Mouse (Mus musculus): ENCODE data around the gene Tor3a. TPM values are rescaled to one million over a fixed set of nuclear protein-coding genes. Genes with fewer than 3 reads are reported as not detected.
"Not testable (repeated sequence)": the region's sequence is repeated elsewhere in the genome, so short reads cannot be mapped to it uniquely, and the experiment has no call there.

Gene Tor3a
- polyA plus RNA-seq, 1 experiment, result 3.0 TPM

DNA sequence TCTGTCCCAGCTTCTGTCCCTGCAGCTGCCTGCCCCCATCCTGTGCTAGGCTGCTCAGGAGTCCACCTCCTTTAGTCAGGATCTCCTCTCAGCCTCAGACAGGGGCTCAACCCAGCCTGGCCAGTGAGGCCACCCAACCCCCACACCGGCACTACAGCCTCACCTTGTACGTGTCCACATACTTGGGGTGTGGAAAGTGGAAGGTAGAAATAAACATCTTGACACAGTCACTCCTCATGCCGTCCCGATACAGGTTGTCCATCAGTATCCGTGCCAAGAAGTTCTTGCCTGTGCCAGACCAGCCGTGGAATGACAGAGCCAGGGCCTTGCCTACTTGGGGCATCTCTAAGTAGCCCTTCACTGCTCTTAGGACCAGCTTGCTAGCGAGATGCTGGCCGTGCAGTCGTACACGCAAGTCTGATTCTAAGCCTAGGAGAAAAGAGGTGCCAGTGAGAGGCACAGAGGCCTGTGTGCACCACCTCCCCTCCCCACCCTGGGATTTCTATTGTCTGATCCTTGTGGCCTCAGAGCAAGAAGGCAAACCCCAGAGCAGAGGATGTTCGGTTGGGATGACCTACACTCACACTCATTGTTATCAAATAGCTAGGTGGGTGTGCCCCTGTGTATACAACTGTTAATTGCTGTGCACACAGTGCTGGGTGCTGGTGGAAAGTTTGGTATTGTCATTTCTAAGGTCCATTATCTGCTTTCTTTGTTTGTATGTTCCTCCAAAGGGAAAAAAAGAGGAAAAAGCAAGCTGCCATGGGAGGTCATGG is 4.8 kb downstream of the Tor3a start:
- TF ChIP-seq POLR2A (IDR thresholded peaks at IDR 0.05; ENCODE audit: borderline replicate concordance, extremely low read depth, insufficient read depth, insufficient read length, poor library complexity, severe bottlenecking) (no peak), CTCF (IDR thresholded peaks at IDR 0.05; ENCODE audit: borderline replicate concordance, extremely low read depth, insufficient read depth, insufficient read length) (no peak)
- no peak for DNase-seq (ENCODE audit: low read depth)

DNA sequence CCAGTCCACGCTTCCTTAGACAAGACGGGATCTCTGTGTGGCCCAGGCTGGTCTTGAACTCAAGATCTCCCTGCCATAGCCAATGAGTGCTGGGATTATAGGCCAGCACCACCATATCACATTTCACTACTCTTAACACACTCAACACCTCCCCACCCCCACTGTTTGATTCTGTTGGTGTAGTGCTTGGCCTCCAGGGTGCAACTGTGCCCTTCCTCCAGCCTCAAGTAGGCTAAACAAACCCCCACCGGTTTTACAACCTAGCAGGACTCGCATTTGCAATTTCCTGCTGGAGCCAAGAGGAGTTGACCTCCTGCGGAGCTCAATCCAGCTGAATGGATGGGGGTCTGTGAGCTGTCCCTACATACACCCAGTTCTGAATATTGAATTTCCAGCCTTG is 5.6 kb downstream of the Tor3a start:
- DNase-seq (ENCODE audit: low read depth), result no peak
- TF ChIP-seq CTCF (IDR thresholded peaks at IDR 0.05; ENCODE audit: borderline replicate concordance, extremely low read depth, insufficient read depth, insufficient read length) (no peak), POLR2A (IDR thresholded peaks at IDR 0.05; ENCODE audit: borderline replicate concordance, extremely low read depth, insufficient read depth, insufficient read length, poor library complexity, severe bottlenecking) (no peak)

DNA sequence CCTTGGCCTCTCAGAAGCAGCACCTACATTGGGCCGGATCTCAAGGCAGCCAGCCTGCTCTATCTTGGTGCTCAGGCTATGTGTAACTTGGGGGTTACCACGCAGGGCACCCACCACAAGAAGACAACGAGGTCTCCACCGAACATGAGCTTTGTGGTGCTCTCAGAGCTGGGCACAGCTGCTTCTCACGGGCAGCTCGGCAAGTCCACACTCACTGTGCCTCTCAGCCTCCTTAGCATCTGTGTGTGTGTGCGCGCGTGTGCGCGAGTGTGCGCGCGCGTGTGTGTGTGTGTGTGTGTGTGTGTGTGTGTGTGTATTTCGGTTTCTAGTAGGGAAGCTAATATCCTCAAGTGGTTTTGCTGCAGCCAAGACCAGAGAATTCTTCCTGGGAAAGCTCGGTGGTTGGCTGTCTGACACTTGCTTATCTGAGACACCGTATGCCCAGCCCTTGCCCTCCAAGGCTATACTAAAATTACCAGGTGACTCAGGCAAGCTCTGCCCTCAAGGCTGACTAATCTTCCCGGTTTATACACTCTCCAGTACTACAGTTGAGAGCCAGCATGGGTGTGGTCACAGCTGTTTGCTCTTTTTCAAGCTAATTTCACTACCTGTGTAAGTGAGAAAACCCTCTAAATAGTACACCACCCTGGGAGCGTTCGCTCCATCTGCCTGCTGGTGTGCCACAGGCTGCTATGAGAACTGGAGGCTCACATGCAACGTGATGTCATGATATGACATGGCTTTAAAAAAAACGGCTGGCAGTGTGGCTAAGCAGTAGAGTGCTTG is 6.8 kb downstream of the Tor3a start:
- no peak for TF ChIP-seq POLR2A (IDR thresholded peaks at IDR 0.05; ENCODE audit: borderline replicate concordance, extremely low read depth, insufficient read depth, insufficient read length, poor library complexity, severe bottlenecking)
- no peak for TF ChIP-seq CTCF (IDR thresholded peaks at IDR 0.05; ENCODE audit: borderline replicate concordance, extremely low read depth, insufficient read depth, insufficient read length)
- DNase-seq (ENCODE audit: low read depth), result no peak

DNA sequence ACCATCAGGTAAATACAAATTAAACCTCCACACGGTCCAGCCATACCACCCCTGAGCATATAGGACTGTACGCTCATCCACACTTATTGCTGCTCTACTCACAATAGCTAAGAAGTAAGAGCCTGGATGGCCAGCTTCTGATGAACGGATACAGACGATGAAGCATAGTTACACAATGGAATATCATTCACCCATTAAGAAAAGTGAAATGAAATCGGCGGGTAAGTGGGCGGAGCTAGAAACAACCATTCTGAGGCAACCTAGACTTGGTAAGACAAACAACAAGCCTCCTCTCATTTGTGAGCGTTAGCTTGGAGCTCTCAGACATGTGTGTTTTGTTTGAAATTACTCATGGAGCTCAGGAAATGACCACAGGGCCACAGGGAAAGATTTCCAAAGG is 8.4 kb downstream of the Tor3a start:
- DNase-seq (ENCODE audit: low read depth), result no peak
- TF ChIP-seq POLR2A (IDR thresholded peaks at IDR 0.05; ENCODE audit: borderline replicate concordance, extremely low read depth, insufficient read depth, insufficient read length, poor library complexity, severe bottlenecking), result no peak
- TF ChIP-seq CTCF (IDR thresholded peaks at IDR 0.05; ENCODE audit: borderline replicate concordance, extremely low read depth, insufficient read depth, insufficient read length), result no peak

DNA sequence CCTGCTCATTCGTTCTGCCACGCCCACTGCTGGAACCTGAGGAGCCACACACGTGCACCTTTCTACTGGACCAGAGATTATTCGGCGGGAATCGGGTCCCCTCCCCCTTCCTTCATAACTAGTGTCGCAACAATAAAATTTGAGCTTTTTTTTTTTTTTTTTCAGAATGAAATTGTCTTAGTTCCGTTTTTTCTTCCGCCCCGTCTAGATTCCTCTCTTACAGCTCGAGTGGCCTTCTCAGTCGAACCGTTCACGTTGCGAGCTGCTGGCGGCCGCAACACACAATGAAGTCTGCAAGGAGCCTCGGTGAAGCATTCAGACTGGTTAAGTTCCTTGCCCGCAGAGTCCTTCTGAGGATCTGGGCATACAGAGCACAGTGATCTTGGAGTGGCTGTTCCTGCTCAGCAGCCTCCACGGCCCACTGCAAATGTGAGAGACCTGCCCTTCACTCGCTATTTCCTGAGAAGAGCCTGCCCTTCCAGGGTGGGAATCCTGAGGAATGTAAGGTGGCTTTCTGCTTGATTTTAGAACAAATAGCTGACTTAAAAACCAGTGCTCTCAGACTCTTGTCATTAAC is 13.4 kb downstream of the Tor3a start:
- DNase-seq (ENCODE audit: low read depth), result not testable (repeated sequence)

DNA sequence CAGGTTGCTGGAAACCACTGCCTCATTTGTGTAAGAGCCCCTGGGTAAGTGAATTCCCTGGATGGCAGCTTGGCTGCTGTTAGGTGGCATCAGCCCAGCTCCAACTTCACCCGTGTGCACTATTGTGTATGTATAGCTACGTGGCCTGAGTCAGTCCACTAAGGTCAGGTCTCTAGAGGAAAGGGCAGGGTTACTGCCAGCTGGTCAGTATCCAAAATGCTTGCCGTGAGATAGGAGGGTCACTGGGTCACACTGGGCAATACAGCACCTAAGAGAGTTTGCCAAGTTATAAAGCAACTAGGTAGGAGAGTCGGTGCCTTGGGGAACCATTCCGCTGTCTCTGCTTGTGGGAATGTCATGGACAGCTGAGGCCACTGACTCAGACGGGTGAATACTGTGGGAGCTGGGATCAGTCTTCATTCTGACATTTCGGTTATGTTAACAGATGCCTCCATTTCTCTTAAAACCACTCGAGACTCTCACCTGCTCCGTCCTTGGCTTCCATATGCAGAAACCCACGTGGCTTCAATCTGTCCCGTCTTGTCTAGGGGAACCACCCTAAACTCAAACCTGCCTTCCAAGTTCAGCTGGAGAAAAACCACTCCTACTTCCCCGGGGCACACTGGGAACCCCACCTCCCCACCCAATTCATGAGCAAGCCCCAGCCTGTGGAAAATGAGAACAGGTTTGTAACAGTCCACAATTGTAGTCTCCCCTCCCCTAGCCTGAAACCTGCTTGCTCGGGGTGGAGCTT is 14.1 kb downstream of the Tor3a start:
- TF ChIP-seq CTCF (IDR thresholded peaks at IDR 0.05; ENCODE audit: borderline replicate concordance, extremely low read depth, insufficient read depth, insufficient read length) (no peak), POLR2A (IDR thresholded peaks at IDR 0.05; ENCODE audit: borderline replicate concordance, extremely low read depth, insufficient read depth, insufficient read length, poor library complexity, severe bottlenecking) (no peak)
- DNase-seq (ENCODE audit: low read depth), result no peak

DNA sequence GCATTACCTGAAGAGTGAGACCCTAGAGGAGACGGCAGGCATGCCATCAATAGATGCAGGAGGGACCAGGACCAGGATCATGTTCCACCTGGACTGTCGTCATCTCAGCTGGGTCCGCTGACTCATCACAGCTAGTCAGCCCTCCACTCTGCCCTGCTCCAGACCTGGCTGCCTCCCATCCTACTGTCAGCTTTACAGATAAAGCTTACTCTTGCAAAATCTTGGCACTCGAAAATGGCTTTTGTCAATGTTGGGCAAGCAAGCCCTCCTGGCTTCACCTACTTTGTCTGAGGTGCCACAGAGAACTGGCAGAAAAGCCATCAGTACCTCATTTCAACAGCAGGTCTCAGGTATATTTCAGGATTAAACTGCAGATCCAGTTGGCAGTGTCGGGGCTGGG is 15.5 kb downstream of the Tor3a start:
- TF ChIP-seq CTCF (IDR thresholded peaks at IDR 0.05; ENCODE audit: borderline replicate concordance, extremely low read depth, insufficient read depth, insufficient read length), result no peak
- no peak for TF ChIP-seq POLR2A (IDR thresholded peaks at IDR 0.05; ENCODE audit: borderline replicate concordance, extremely low read depth, insufficient read depth, insufficient read length, poor library complexity, severe bottlenecking)
- DNase-seq (ENCODE audit: low read depth), result no peak

DNA sequence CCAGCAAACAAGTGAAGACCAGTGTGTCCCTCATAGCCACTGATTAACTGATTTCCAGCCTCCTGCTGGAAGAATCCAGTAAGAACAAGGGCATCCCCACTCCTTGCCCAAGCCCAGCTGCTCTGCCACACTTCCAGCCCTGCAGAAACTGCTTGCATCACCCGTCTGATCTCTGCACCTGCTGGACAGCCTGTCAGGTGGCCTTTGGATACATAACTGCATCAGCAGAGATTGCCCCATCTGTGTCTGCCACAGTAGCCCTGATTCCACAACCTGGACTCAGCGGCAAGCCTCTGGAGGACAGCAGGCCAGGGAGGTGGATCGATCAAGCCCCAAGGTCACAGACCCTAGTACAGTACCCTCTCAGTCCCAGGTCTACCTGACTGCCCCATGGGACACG is 16.6 kb downstream of the Tor3a start:
- DNase-seq (ENCODE audit: low read depth), result no peak
- TF ChIP-seq CTCF (IDR thresholded peaks at IDR 0.05; ENCODE audit: borderline replicate concordance, extremely low read depth, insufficient read depth, insufficient read length) (no peak), POLR2A (IDR thresholded peaks at IDR 0.05; ENCODE audit: borderline replicate concordance, extremely low read depth, insufficient read depth, insufficient read length, poor library complexity, severe bottlenecking) (no peak)

DNA sequence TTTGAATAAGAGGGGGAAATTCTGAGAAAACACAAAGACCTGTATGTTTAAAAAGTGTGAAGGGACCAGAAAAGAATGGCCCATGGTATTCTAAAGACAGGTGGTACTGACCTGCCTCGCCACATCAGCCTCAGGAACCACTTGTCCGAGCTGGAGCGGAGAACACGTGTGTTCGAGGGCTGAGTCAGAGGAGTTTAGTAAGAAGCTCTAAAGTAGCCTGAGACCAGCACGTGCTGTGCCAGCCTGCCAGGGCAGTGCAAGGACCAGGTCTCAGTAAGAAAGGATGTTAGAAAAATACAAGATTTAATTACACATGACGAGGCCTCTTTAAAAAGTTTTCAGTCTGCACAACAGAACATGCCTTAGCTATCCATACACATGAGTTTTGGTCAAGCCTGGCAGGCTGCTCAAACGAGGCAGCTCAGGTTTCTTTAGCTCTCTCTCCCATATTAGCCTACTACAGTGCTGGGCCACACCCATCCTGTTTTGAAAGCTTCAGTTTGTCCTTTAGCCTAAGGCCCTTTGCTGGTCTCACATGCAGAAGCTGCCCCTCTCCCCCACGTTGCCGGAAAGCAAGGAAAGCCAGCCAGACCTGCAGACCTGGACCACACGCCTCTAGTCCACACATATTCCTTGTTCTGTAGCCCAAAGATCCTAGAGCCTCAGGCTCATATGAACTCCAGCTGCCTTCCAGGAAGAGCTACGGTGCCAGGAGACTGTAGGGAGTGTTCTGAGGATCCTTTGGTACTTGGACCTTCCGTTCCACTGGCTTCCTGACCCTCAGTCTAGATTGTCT is 19.2 kb downstream of the Tor3a start:
- no peak for DNase-seq (ENCODE audit: low read depth)
- no peak for TF ChIP-seq CTCF (IDR thresholded peaks at IDR 0.05; ENCODE audit: borderline replicate concordance, extremely low read depth, insufficient read depth, insufficient read length)
- TF ChIP-seq POLR2A (IDR thresholded peaks at IDR 0.05; ENCODE audit: borderline replicate concordance, extremely low read depth, insufficient read depth, insufficient read length, poor library complexity, severe bottlenecking), result no peak

DNA sequence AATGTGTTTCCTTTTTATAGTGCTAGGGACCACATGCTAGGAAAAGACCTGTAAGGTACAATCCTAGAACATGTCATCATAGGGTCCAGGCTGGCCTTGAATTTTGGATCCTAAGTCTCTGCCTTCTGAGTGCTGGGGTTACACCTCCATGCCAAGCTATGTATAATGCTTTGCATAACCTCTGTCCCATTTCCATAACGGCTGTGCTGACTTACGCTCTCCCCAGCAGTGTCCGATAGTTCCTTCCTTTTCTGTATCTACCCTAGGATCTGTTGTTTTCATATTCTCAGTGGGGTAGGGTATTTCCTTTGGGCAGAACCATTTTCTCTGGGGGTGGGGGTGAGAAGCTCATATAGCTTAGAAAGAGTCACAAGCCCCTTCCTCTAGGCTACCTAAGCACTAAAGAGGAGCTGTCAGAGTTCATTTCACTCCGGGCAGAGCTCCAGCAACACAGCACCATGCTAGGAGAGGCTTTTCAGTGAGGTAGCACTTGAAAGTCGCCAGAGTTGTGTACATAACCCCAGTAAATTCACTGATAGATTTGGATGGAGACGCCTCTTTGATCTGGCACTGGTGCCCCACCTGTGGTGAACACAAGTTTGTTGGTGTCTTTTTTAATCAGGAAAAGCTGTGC is 21.9 kb downstream of the Tor3a start:
- peak; percentile 54 for DNase-seq (ENCODE audit: low read depth)

More for the DNA sequence above, 21.9 kb downstream of the Tor3a start:
- TF ChIP-seq POLR2A (IDR thresholded peaks at IDR 0.05; ENCODE audit: borderline replicate concordance, extremely low read depth, insufficient read depth, insufficient read length, poor library complexity, severe bottlenecking), result no peak
- no peak for TF ChIP-seq CTCF (IDR thresholded peaks at IDR 0.05; ENCODE audit: borderline replicate concordance, extremely low read depth, insufficient read depth, insufficient read length)

Measured in brain, embryonic 14.5 days (tissue).